Mouse (Mus musculus): ENCODE data around the gene Olfr374. TPM values are rescaled to one million over a fixed set of nuclear protein-coding genes. Genes with fewer than 3 reads are reported as not detected.
"Not testable (repeated sequence)": the region's sequence is repeated elsewhere in the genome, so short reads cannot be mapped to it uniquely, and the experiment has no call there.

The Olfr374 gene
- total RNA-seq (2014; rRNA removed) (not detected in 2 replicates), polyA plus RNA-seq (2015; fragmentation: Nextera tagmentation; extraction: Ambion mirVana) (not detected in 2 replicates)

DNA sequence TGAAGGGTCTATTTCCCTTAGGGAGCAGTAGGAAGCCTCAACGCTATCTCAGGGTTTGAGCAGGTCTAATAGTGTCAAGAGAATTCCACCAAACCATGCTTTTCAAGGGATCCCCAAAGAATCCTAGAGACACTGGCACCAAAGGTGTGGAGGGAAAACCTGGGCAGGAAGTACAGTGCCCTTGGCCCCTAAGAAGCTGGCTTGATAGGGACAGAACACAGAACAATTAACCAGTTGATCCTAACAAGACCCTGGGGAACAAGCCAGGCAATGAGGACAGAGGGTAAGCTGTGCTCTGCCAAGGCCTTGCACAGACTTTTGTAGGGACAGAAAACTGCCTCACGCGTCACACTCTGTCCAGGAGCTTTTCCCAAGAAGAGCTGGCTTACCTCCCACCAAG is at the start of gene Olfr374:
Gene Olfr374, plus strand, starts transcription at position 301 of the 400 bp plus-strand sequence.
- H3K4me1 ChIP-seq (ENCODE audit: insufficient read depth, low read length): no peaks in the 10 kb centered on the region
- no peaks in the 10 kb centered on the region for H3K27me3 ChIP-seq (ENCODE audit: insufficient read depth, low read length)
- ATAC-seq (ENCODE audit: low FRiP score): no peak
- WGBS: 90% methylated on average over 3 of the region's 3 CpGs
- H3K36me3 ChIP-seq (ENCODE audit: insufficient read depth, low read length): no peaks in the 10 kb centered on the region
- no peak within 1 kb of the TSS for H3K4me3 ChIP-seq (ENCODE audit: low read depth, low read length)
- no peak for DNase-seq (ENCODE audit: low spot score)
- no peaks in the 10 kb centered on the region for H3K9me3 ChIP-seq (ENCODE audit: low read length)
- no peak within 1 kb of the TSS for H3K9ac ChIP-seq (replicated peaks; ENCODE audit: low read length, poor library complexity, severe bottlenecking)
- TF ChIP-seq CTCF (IDR thresholded peaks at IDR 0.05): no peak
- H3K27ac ChIP-seq (ENCODE audit: low read depth, low read length): no peak within 1 kb of the TSS
- H3K4me2 ChIP-seq (ENCODE audit: low read depth, low read length, poor library complexity, severe bottlenecking): no peak within 1 kb of the TSS

GRCm38 (mm10) chr8:72057643-72058042 is 49.2 kb upstream of the Olfr374 start:
- not testable (repeated sequence) for H3K4me1 ChIP-seq (ENCODE audit: insufficient read depth, low read length); H3K4me2 ChIP-seq (ENCODE audit: low read depth, low read length, poor library complexity, severe bottlenecking); H3K9me3 ChIP-seq (ENCODE audit: low read length); ATAC-seq (ENCODE audit: low FRiP score); H3K27me3 ChIP-seq (ENCODE audit: insufficient read depth, low read length); H3K27ac ChIP-seq (ENCODE audit: low read depth, low read length); H3K9ac ChIP-seq (replicated peaks; ENCODE audit: low read length, poor library complexity, severe bottlenecking); H3K36me3 ChIP-seq (ENCODE audit: insufficient read depth, low read length); H3K4me3 ChIP-seq (ENCODE audit: low read depth, low read length); DNase-seq (ENCODE audit: low spot score)
- WGBS: 86% methylated on average over 3 of the region's 4 CpGs

GRCm38 (mm10) chr8:72066819-72067399 is 39.9 kb upstream of the Olfr374 start:
- H3K27me3 ChIP-seq (ENCODE audit: insufficient read depth, low read length); H3K27ac ChIP-seq (ENCODE audit: low read depth, low read length); H3K9me3 ChIP-seq (ENCODE audit: low read length); H3K9ac ChIP-seq (replicated peaks; ENCODE audit: low read length, poor library complexity, severe bottlenecking); ATAC-seq (ENCODE audit: low FRiP score); H3K4me3 ChIP-seq (ENCODE audit: low read depth, low read length); H3K4me1 ChIP-seq (ENCODE audit: insufficient read depth, low read length); DNase-seq (ENCODE audit: low spot score); H3K4me2 ChIP-seq (ENCODE audit: low read depth, low read length, poor library complexity, severe bottlenecking); H3K36me3 ChIP-seq (ENCODE audit: insufficient read depth, low read length): not testable (repeated sequence)
- 83% methylated on average over 1 of the region's 1 CpGs for WGBS

DNA sequence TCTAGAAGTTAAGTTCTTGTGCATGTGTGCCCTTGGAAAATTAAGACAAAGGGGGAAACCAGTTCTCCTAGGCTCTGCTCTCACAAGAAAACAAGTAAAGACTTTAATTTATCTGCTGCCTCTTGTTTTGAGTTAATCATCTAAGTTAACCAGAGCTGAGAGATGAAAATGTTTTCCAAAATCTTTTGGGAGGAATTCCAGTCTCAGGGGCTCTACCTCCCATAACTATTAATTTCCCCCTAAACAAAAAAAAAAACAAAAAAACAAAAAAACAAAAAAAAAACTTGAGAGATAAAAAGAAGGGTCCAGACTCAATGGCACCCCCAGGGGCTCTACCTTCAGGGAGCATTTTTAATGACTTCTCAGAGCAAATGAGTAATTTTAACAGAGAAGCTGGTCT is 24.0 kb upstream of the Olfr374 start, which contains the start of gene Olfr373:
Gene Olfr373, plus strand, starts transcription at position 301 of the 400 bp plus-strand sequence.
- ATAC-seq (ENCODE audit: low FRiP score); H3K27ac ChIP-seq (ENCODE audit: low read depth, low read length); H3K9me3 ChIP-seq (ENCODE audit: low read length); H3K4me2 ChIP-seq (ENCODE audit: low read depth, low read length, poor library complexity, severe bottlenecking); H3K27me3 ChIP-seq (ENCODE audit: insufficient read depth, low read length); H3K4me3 ChIP-seq (ENCODE audit: low read depth, low read length); H3K36me3 ChIP-seq (ENCODE audit: insufficient read depth, low read length); H3K9ac ChIP-seq (replicated peaks; ENCODE audit: low read length, poor library complexity, severe bottlenecking); H3K4me1 ChIP-seq (ENCODE audit: insufficient read depth, low read length); DNase-seq (ENCODE audit: low spot score): not testable (repeated sequence)

- ATAC-seq (ENCODE audit: low FRiP score): no peak
Measured at GRCm38 (mm10) chr8:72084744-72085143, 22.1 kb upstream of the Olfr374 start.

GRCm38 (mm10) chr8:72087611-72088010 is 19.2 kb upstream of the Olfr374 start:
- not testable (repeated sequence) for H3K4me2 ChIP-seq (ENCODE audit: low read depth, low read length, poor library complexity, severe bottlenecking); H3K27me3 ChIP-seq (ENCODE audit: insufficient read depth, low read length); H3K9me3 ChIP-seq (ENCODE audit: low read length); H3K9ac ChIP-seq (replicated peaks; ENCODE audit: low read length, poor library complexity, severe bottlenecking); H3K4me3 ChIP-seq (ENCODE audit: low read depth, low read length); H3K27ac ChIP-seq (ENCODE audit: low read depth, low read length); H3K36me3 ChIP-seq (ENCODE audit: insufficient read depth, low read length); ATAC-seq (ENCODE audit: low FRiP score); DNase-seq (ENCODE audit: low spot score); H3K4me1 ChIP-seq (ENCODE audit: insufficient read depth, low read length)
- 90% methylated on average over 3 of the region's 3 CpGs for WGBS

More at GRCm38 (mm10) chr8:72084744-72085143, 22.1 kb upstream of the Olfr374 start:
- TF ChIP-seq CTCF (IDR thresholded peaks at IDR 0.05): no peak
- no peak overlapping the region for H3K4me3 ChIP-seq (ENCODE audit: low read depth, low read length)
- H3K4me1 ChIP-seq (ENCODE audit: insufficient read depth, low read length): no peaks in the 10 kb centered on the region
- no peaks in the 10 kb centered on the region for H3K27me3 ChIP-seq (ENCODE audit: insufficient read depth, low read length)
- DNase-seq (ENCODE audit: low spot score): no peak
- 66% methylated on average over 5 of the region's 5 CpGs for WGBS
- H3K36me3 ChIP-seq (ENCODE audit: insufficient read depth, low read length): no peaks in the 10 kb centered on the region
- H3K9me3 ChIP-seq (ENCODE audit: low read length): no peaks in the 10 kb centered on the region
- H3K9ac ChIP-seq (replicated peaks; ENCODE audit: low read length, poor library complexity, severe bottlenecking): no peak overlapping the region
- H3K4me2 ChIP-seq (ENCODE audit: low read depth, low read length, poor library complexity, severe bottlenecking): no peak overlapping the region
- H3K27ac ChIP-seq (ENCODE audit: low read depth, low read length): no peak overlapping the region

- H3K27ac ChIP-seq (ENCODE audit: low read depth, low read length); DNase-seq (ENCODE audit: low spot score); H3K4me3 ChIP-seq (ENCODE audit: low read depth, low read length); H3K4me2 ChIP-seq (ENCODE audit: low read depth, low read length, poor library complexity, severe bottlenecking); H3K36me3 ChIP-seq (ENCODE audit: insufficient read depth, low read length); H3K9ac ChIP-seq (replicated peaks; ENCODE audit: low read length, poor library complexity, severe bottlenecking); H3K27me3 ChIP-seq (ENCODE audit: insufficient read depth, low read length); H3K4me1 ChIP-seq (ENCODE audit: insufficient read depth, low read length); H3K9me3 ChIP-seq (ENCODE audit: low read length); ATAC-seq (ENCODE audit: low FRiP score): not testable (repeated sequence)
Measured at GRCm38 (mm10) chr8:72096721-72097120, 10.1 kb upstream of the Olfr374 start.

DNA sequence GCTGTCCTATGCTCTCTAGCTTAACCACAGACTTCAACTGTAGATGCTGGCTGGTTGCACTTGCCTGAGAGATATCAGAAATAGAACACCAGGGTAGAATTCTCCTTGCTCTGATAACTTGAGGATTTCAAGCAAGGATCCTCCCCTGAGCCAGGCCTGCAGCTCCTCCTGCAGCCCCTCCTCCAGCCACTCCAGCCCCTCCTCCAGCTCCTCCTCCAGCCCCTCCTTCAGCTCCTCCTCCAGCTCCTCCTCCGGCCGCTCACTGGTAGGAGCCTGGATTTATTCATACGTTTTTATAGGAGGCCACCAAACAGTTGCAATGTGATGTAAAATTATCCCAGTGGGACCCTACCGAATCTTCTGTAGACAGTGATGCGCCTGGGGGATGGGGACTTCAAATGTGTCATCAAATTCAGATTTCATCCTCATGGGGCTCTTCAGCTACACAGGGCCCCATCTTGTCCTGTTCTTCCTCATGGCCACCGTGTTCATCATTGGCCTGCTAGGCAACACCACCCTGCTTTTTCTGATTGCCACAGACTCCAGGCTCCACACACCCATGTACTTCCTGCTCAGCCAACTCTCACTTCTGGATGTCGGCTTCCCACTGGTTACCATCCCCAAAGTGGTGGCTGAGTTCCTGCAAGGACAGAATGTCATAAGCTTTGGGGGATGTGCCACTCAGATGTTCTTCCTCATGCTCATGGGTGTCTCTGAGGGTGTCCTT is 7.3 kb upstream of the Olfr374 start:
- not testable (repeated sequence) for H3K9ac ChIP-seq (replicated peaks; ENCODE audit: low read length, poor library complexity, severe bottlenecking); H3K9me3 ChIP-seq (ENCODE audit: low read length); H3K4me3 ChIP-seq (ENCODE audit: low read depth, low read length); H3K4me1 ChIP-seq (ENCODE audit: insufficient read depth, low read length); H3K36me3 ChIP-seq (ENCODE audit: insufficient read depth, low read length); H3K27me3 ChIP-seq (ENCODE audit: insufficient read depth, low read length); H3K4me2 ChIP-seq (ENCODE audit: low read depth, low read length, poor library complexity, severe bottlenecking); H3K27ac ChIP-seq (ENCODE audit: low read depth, low read length); ATAC-seq (ENCODE audit: low FRiP score)
- 57% methylated on average over 6 of the region's 7 CpGs for WGBS
- DNase-seq (ENCODE audit: low spot score): peak; percentile 1
